ENCODE assay signal across 9 mouse cellular contexts in the genomic region with DNA sequence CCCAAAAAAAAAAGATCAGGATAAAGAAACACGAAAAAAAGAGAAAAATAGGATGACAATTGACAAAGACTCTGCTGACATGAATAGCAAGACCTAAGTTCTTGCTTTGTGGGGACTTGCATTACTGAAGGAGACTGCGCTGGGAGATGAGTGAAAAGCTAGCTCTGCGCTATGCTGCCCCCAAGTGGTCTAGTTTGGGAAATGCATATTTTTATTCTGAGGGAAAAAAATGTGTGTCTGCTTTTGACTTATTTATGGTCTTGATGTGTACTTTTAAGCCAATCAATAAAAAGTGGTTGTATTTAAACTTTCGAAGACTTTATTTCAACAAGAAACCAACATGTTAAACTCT.
DNase-seq lines count a peak whose midpoint lies in the region; ATAC-seq and TF ChIP-seq lines count a peak whose summit lies in the region.
"Had no signal": no experiment of that assay in that cellular context is flagged by ENCODE, and none has a peak within 500 bp of the region (broad histone marks: within the 10 kb centered on the region; RNA-seq: fewer than 3 reads in every experiment).

No protein-coding gene starts in this region.

- H3K27me3 ChIP-seq in midbrain, embryonic 16.5 days (ENCODE audit: control insufficient read depth, insufficient read depth, low read depth, low read length), result no peaks in the 10 kb centered on the region

- no peak overlapping the region for H3K4me2 ChIP-seq in midbrain, embryonic 16.5 days (ENCODE audit: low read length)

- no peak overlapping the region for H3K27ac ChIP-seq in left cerebral cortex, adult 2 months
- H3K27ac ChIP-seq in midbrain, embryonic 16.5 days (ENCODE audit: low read length), result no peak overlapping the region
- H3K27ac ChIP-seq: macrophage had no signal

- DNase-seq in heart, adult 8-10 months (ENCODE audit: low spot score), result peak; percentile 16
- no peak for DNase-seq in heart, adult 11 months
- peak; percentile 36 to 59 for DNase-seq in adrenal gland, adult 18-20 months (ENCODE audit: low spot score in 2 of 2)
- DNase-seq in embryo, embryonic 10.5 days (ENCODE audit: low spot score), result peak; percentile 87
- DNase-seq in heart, postnatal 36 days, result peak; percentile 12 to 29
- peak; percentile 58 to 65 for DNase-seq in left cerebral cortex, adult 2 months (ENCODE audit: extremely low spot score in 1 of 2, low spot score in 2 of 2)
- peak; percentile 49 for DNase-seq in telencephalon, adult 2 months (ENCODE audit: low read depth, low spot score)

- H3K9ac ChIP-seq in midbrain, embryonic 16.5 days (ENCODE audit: low read depth, low read length), result no peak overlapping the region

- H3K9me3 ChIP-seq in midbrain, embryonic 16.5 days (replicated peaks; ENCODE audit: control insufficient read depth, low read length, poor library complexity, severe bottlenecking), result no peaks in the 10 kb centered on the region

- peaks cover 8% of the 10 kb centered on the region; the same call in 1 of the 2 replicates for H3K4me1 ChIP-seq in midbrain, embryonic 16.5 days (ENCODE audit: control insufficient read depth, insufficient read depth, low read length)

- H3K36me3 ChIP-seq in midbrain, embryonic 16.5 days (ENCODE audit: control insufficient read depth, insufficient read depth, low read length), result no peaks in the 10 kb centered on the region

- no peak overlapping the region for H3K4me3 ChIP-seq in left cerebral cortex, adult 2 months
- no peak overlapping the region for H3K4me3 ChIP-seq in midbrain, embryonic 16.5 days (ENCODE audit: low read depth, low read length)

- WGBS in midbrain, embryonic 16.5 days, result 5% methylated on average over 4 of the region's 4 CpGs

- peak; percentile 71; the same call in 1 of the 2 replicates for ATAC-seq in midbrain, embryonic 16.5 days

- intact Hi-C loops in heart, postnatal 36 days (cut with DNase I), result loop anchor here (5.0 kb wide), 2 partner anchors 821 to 1209 kb away; no protein-coding TSS in a partner anchor
- intact Hi-C loops in left cerebral cortex, adult 2 months (cut with DNase I), result loop anchor here (2.0 to 10.0 kb wide), 5 partner anchors 38 to 1206 kb away; partner anchors contain the start of gene Pcdh18

- peak; percentile 84 for TF ChIP-seq CTCF in left cerebral cortex, adult 2 months (IDR thresholded peaks at IDR 0.05)
